Mouse (Mus musculus) spleen, adult 2 months (tissue): ENCODE data around the gene Olfr502.

Source experiments
- CTCF ChIP-seq: fragments of 200-500 bp; IDR thresholded peaks from 2 replicates; pipeline ENCODE4 v1.5.1; 2011; ENCODE audit warnings: mild to moderate bottlenecking, inconsistent platforms; ENCODE audit not compliant: insufficient read depth, insufficient read length, insufficient replicate concordance; ENCODE audit errors: extremely low read depth
- POLR2A ChIP-seq: fragments of 200-500 bp; IDR thresholded peaks from 2 replicates; pipeline ENCODE4 v1.6.1; 2011; ENCODE audit warnings: low read depth, low read length, inconsistent platforms

DNA sequence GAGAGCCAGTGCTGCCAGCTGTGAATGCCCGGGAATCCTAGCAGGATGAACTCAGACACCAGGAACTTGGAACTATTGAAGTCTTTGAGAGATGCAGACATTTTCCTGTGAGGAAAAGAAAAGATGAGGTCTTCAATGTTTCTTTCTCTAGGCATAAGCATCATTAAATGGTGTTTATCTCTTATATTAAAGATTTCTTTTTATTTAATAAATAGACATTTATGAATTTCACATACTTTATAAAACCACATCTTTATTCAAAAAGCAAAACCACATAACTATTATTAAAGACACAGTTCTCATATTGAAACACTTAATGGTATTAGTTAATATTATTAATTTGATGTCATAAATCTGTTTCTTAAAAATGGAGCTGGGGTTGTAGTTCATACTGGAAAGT lies 40.8 kb upstream of the Olfr502 start, which contains the start of gene Olfr504:
- TF ChIP-seq CTCF (no peak), POLR2A (no peak)
